Mouse (Mus musculus) forebrain, embryonic 16.5 days (tissue): ENCODE results near the gene Enho. TPM values are rescaled to one million over a fixed set of nuclear protein-coding genes. Genes with fewer than 3 reads are reported as not detected.

Experiments
- ATAC-seq: fragments of 200-750 bp; cut with Nextera tagmentation; 2 replicates; pipeline ENCODE4 v1.8.0; 2017; ENCODE audit warnings: mild to moderate bottlenecking, moderate library complexity
- H3K27ac ChIP-seq: fragments of 300-500 bp; sonication (generic); 2 replicates; pipeline ENCODE4 v1.5.1; 2014; ENCODE audit warnings: low read length, control low read depth
- H3K27me3 ChIP-seq: fragments of 300-500 bp; sonication (generic); replicated peaks from 2 replicates; pipeline ENCODE4 v1.6.1; 2014; ENCODE audit warnings: low read length; ENCODE audit not compliant: control insufficient read depth, insufficient read depth
- H3K36me3 ChIP-seq: fragments of 300-500 bp; sonication (generic); 2 replicates; pipeline ENCODE4 v1.6.1; 2014; ENCODE audit not compliant: control insufficient read depth, insufficient read depth
- H3K4me1 ChIP-seq: fragments of 300-500 bp; sonication (generic); replicated peaks from 2 replicates; pipeline ENCODE4 v1.6.1; 2014; ENCODE audit warnings: low read length; ENCODE audit not compliant: control insufficient read depth, insufficient read depth
- H3K4me2 ChIP-seq: fragments of 300-500 bp; sonication (generic); 2 replicates; pipeline ENCODE4 v1.6.1; 2014; ENCODE audit warnings: mild to moderate bottlenecking, low read length, control low read depth
- H3K4me3 ChIP-seq: fragments of 300-500 bp; sonication (generic); replicated peaks from 2 replicates; pipeline ENCODE4 v1.5.1; 2014; ENCODE audit warnings: mild to moderate bottlenecking, low read length, control low read depth
- H3K9ac ChIP-seq: fragments of 300-500 bp; sonication (generic); replicated peaks from 2 replicates; pipeline ENCODE4 v1.6.1; 2014; ENCODE audit warnings: low read depth, low read length, control low read depth
- H3K9me3 ChIP-seq: fragments of 300-500 bp; sonication (generic); 2 replicates; pipeline ENCODE4 v1.6.1; 2016; ENCODE audit warnings: low read length; ENCODE audit not compliant: control insufficient read depth
- WGBS: fragments of 180-500 bp; shearing (Covaris S2); extraction: QIAGEN DNeasy Blood & Tissue Kit; methylation state at CpG from one replicate; pipeline ENCODE4 v1.1.7; 2014; 5-methylcytosine and 5-hydroxymethylcytosine counted together
- polyA plus RNA-seq: library from polyadenylated mRNA; unstranded; fragments of >200 nt; fragmentation: Nextera tagmentation; extraction: Ambion mirVana; gene quantifications from 2 replicates; pipeline ENCODE4 v1.2.1, GENCODE M21; 2015

Gene Enho
- polyA plus RNA-seq, 1 experiment from 2014 or later = 68.4 TPM

- no peak overlapping the region; the same call in 1 of the 2 replicates for H3K9ac ChIP-seq
- no peak overlapping the region for H3K27ac ChIP-seq
- no peak for ATAC-seq
- no peak overlapping the region for H3K4me3 ChIP-seq
- H3K27me3 ChIP-seq = no peaks in the 10 kb centered on the region
- H3K4me1 ChIP-seq = peaks cover 28% of the 10 kb centered on the region
- 95% methylated on average over 10 of the region's 10 CpGs for WGBS
- no peaks in the 10 kb centered on the region for H3K9me3 ChIP-seq
- H3K36me3 ChIP-seq = no peaks in the 10 kb centered on the region
- H3K4me2 ChIP-seq = peak overlapping the region; percentile 81
These were observed 1.9 kb downstream of the Enho start for GRCm38 (mm10) chr4:41638186-41638731.

GRCm38 (mm10) chr4:41636882-41637635 lies 3.1 kb downstream of the Enho start:
- WGBS = 87% methylated on average over 10 of the region's 10 CpGs
- H3K4me2 ChIP-seq = no peak overlapping the region
- H3K9me3 ChIP-seq = no peaks in the 10 kb centered on the region
- H3K9ac ChIP-seq = no peak overlapping the region
- no peak overlapping the region for H3K27ac ChIP-seq
- no peaks in the 10 kb centered on the region for H3K27me3 ChIP-seq
- no peak overlapping the region for H3K4me3 ChIP-seq
- peaks cover 28% of the 10 kb centered on the region for H3K4me1 ChIP-seq
- no peaks in the 10 kb centered on the region for H3K36me3 ChIP-seq
- no peak for ATAC-seq

- Histone ChIP-seq H3K27me3 (no peaks in the 10 kb centered on the region), H3K4me2 (no peak overlapping the region), H3K27ac (no peak overlapping the region), H3K9ac (no peak overlapping the region), H3K4me1 (peaks cover 32% of the 10 kb centered on the region), H3K36me3 (no peaks in the 10 kb centered on the region), H3K9me3 (no peaks in the 10 kb centered on the region), H3K4me3 (no peak overlapping the region)
- 70% methylated on average over 7 of the region's 7 CpGs for WGBS
- no peak for ATAC-seq
These were observed 3.8 kb downstream of the Enho start for GRCm38 (mm10) chr4:41636366-41636765.

GRCm38 (mm10) chr4:41635906-41636305 lies 4.2 kb downstream of the Enho start:
- 54% methylated on average over 2 of the region's 2 CpGs for WGBS
- peaks cover 36% of the 10 kb centered on the region for H3K4me1 ChIP-seq
- no peak overlapping the region for H3K4me3 ChIP-seq

GRCm38 (mm10) chr4:41635224-41635623 lies 4.9 kb downstream of the Enho start:
- Histone ChIP-seq H3K4me2 (no peak overlapping the region), H3K9me3 (no peaks in the 10 kb centered on the region), H3K4me1 (peaks cover 35% of the 10 kb centered on the region), H3K4me3 (no peak overlapping the region), H3K9ac (no peak overlapping the region), H3K27me3 (no peaks in the 10 kb centered on the region), H3K36me3 (no peaks in the 10 kb centered on the region), H3K27ac (no peak overlapping the region)
- no peak for ATAC-seq
- WGBS = 77% methylated on average over 8 of the region's 8 CpGs

More at GRCm38 (mm10) chr4:41635906-41636305, 4.2 kb downstream of the Enho start:
- Histone ChIP-seq H3K9ac (no peak overlapping the region), H3K27me3 (no peaks in the 10 kb centered on the region), H3K36me3 (no peaks in the 10 kb centered on the region), H3K27ac (no peak overlapping the region), H3K4me2 (no peak overlapping the region), H3K9me3 (no peaks in the 10 kb centered on the region)
- no peak for ATAC-seq

GRCm38 (mm10) chr4:41634631-41635030 lies 5.5 kb downstream of the Enho start:
- Histone ChIP-seq H3K4me2 (no peak overlapping the region), H3K27me3 (no peaks in the 10 kb centered on the region), H3K36me3 (no peaks in the 10 kb centered on the region), H3K4me3 (no peak overlapping the region), H3K9ac (no peak overlapping the region), H3K27ac (no peak overlapping the region), H3K4me1 (peaks cover 36% of the 10 kb centered on the region), H3K9me3 (no peaks in the 10 kb centered on the region)
- WGBS = 53% methylated on average over 8 of the region's 8 CpGs
- no peak for ATAC-seq

- H3K4me2 ChIP-seq = no peak overlapping the region
- H3K4me3 ChIP-seq = no peak overlapping the region
- 68% methylated on average over 9 of the region's 9 CpGs for WGBS
- H3K36me3 ChIP-seq = no peaks in the 10 kb centered on the region
- H3K4me1 ChIP-seq = peaks cover 29% of the 10 kb centered on the region
- no peaks in the 10 kb centered on the region for H3K9me3 ChIP-seq
- no peak for ATAC-seq
- H3K27me3 ChIP-seq = no peaks in the 10 kb centered on the region
- no peak overlapping the region for H3K27ac ChIP-seq
- H3K9ac ChIP-seq = no peak overlapping the region
These were observed 7.1 kb downstream of the Enho start for GRCm38 (mm10) chr4:41633001-41633400.

GRCm38 (mm10) chr4:41631390-41631789 lies 8.7 kb downstream of the Enho start:
- ATAC-seq = peak; percentile 49; the same call in 1 of the 2 replicates
- H3K4me1 ChIP-seq = peaks cover 22% of the 10 kb centered on the region
- H3K9ac ChIP-seq = no peak overlapping the region
- peak overlapping the region; percentile 16; the same call in 1 of the 2 replicates for H3K4me2 ChIP-seq
- no peak overlapping the region for H3K4me3 ChIP-seq
- no peaks in the 10 kb centered on the region for H3K9me3 ChIP-seq
- WGBS = 3% methylated on average over 11 of the region's 11 CpGs
- no peaks in the 10 kb centered on the region for H3K36me3 ChIP-seq
- no peaks in the 10 kb centered on the region for H3K27me3 ChIP-seq
- H3K27ac ChIP-seq = no peak overlapping the region

GRCm38 (mm10) chr4:41630196-41630595 lies 9.9 kb downstream of the Enho start:
- H3K36me3 ChIP-seq = no peaks in the 10 kb centered on the region
- no peak overlapping the region for H3K27ac ChIP-seq
- H3K4me1 ChIP-seq = peaks cover 22% of the 10 kb centered on the region
- no peak overlapping the region for H3K4me3 ChIP-seq
- H3K27me3 ChIP-seq = no peaks in the 10 kb centered on the region
- H3K9ac ChIP-seq = no peak overlapping the region
- no peak for ATAC-seq
- WGBS = 39% methylated on average over 6 of the region's 6 CpGs
- H3K9me3 ChIP-seq = no peaks in the 10 kb centered on the region
- no peak overlapping the region for H3K4me2 ChIP-seq
